Mouse (Mus musculus): ENCODE measurements around the gene Prrt4. TPM values are rescaled to one million over a fixed set of nuclear protein-coding genes. Genes with fewer than 3 reads are reported as not detected.

Prrt4 gene
- total and polyA plus RNA-seq, 3 experiments, result 2.2 TPM

DNA sequence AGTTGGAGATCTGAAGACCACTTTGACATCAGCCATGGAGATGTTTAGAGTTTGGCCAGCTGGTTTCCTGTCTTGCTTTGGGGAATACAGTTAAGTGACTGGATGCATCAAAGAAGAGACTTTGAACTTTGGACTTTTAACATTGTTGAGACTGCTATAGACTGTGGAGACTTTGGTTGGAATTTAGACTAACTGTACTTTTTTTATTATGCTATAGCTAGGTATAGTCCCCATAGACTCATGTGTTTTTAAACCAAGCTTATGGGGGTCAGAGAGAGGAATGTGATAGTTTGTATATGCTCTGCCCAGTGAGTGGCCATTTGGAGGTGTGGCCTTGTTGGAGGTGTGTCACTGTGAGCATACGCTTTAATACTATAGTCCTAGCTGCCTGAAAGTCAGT is 29.4 kb downstream of the Prrt4 start:
- peaks cover 8% of the 10 kb centered on the region for H3K4me1 ChIP-seq (ENCODE audit: control insufficient read depth, insufficient read depth, low read length)
- H3K27ac ChIP-seq, result no peak overlapping the region
- H3K36me3 ChIP-seq (ENCODE audit: control insufficient read depth, insufficient read depth, low read length), result peaks cover 3% of the 10 kb centered on the region
- DNase-seq, result no peak
- H3K27me3 ChIP-seq (ENCODE audit: control insufficient read depth, insufficient read depth, low read length), result no peaks in the 10 kb centered on the region
- no peak overlapping the region for H3K4me3 ChIP-seq
- no peak overlapping the region for H3K9ac ChIP-seq (ENCODE audit: low read depth, low read length)
- intact Hi-C loops (cut with DNase I), result no loop called here
- H3K79me2 ChIP-seq (replicated peaks; ENCODE audit: control insufficient read depth, insufficient read depth, low read length), result no peaks in the 10 kb centered on the region
- TF ChIP-seq POLR2A (IDR thresholded peaks at IDR 0.05; ENCODE audit: insufficient read depth, low read depth, low read length), result no peak
- no peak for TF ChIP-seq EP300 (IDR thresholded peaks at IDR 0.05; ENCODE audit: insufficient read depth, low read depth, low read length)
- no peak for TF ChIP-seq CTCF (IDR thresholded peaks at IDR 0.05)
- WGBS, result 96% methylated on average over 1 of the region's 1 CpGs

DNA sequence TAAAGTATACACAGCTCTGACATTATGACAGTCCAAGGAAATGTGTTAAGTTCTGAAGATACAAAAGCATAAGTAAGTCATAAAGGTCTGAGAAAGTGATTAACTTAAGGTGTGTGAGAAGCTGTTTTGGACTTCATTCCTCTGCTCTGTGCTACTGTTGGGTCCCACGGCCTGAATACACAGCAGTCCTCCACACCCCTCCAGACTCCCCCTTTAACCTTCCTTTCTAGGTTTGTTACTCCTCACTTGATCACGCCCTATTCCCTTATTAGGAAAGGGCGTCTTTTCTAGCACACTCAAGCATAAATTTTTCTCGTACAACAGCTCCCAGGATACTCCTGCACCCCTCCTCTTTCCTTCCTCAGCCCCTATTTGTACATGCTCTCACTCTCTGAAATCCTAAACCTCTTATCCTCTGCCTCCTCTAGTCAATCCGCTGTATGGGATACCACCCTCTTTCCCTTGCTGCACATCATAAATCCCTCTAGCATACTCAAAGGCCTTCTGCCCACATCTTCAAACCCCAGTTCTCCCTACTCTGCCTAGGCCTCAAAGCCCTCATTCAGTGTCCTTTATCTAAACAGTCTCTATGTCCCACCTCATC is 31.9 kb downstream of the Prrt4 start:
- intact Hi-C loops (cut with DNase I), result no loop called here
- no peak overlapping the region for H3K4me3 ChIP-seq
- H3K79me2 ChIP-seq (replicated peaks; ENCODE audit: control insufficient read depth, insufficient read depth, low read length), result no peaks in the 10 kb centered on the region
- no peak overlapping the region for H3K27ac ChIP-seq
- H3K4me1 ChIP-seq (ENCODE audit: control insufficient read depth, insufficient read depth, low read length), result peaks cover 8% of the 10 kb centered on the region
- no peak for TF ChIP-seq CTCF (IDR thresholded peaks at IDR 0.05)
- no peak for TF ChIP-seq EP300 (IDR thresholded peaks at IDR 0.05; ENCODE audit: insufficient read depth, low read depth, low read length)
- no peaks in the 10 kb centered on the region for H3K27me3 ChIP-seq (ENCODE audit: control insufficient read depth, insufficient read depth, low read length)
- no peak overlapping the region for H3K9ac ChIP-seq (ENCODE audit: low read depth, low read length)
- 66% methylated on average over 5 of the region's 5 CpGs for whole genome bisulfite sequencing
- H3K36me3 ChIP-seq (ENCODE audit: control insufficient read depth, insufficient read depth, low read length), result peaks cover 3% of the 10 kb centered on the region
- DNase-seq, result no peak

DNA sequence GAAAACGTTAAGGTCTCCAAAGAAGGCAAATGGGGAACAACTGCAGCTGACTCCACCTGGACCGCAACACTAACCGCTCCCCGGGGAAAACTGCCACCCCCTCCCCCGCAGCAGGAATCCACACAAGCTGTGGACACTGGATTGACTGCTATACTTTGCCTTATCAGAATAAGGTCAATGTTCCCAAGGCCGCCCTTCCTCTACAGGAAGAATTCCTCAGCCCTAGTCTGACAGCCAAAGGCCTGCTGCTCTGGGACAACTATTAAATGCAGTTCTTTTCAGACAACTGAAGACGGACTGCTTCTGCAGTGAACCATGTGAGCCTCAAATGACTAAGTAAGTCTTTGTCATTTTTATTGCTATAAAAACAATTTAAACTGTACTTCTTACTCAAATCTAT is 32.7 kb downstream of the Prrt4 start:
- 0 out of 2 replicates have a peak, but pooled peaks have one; percentile 10 for TF ChIP-seq EP300 (IDR thresholded peaks at IDR 0.05; ENCODE audit: insufficient read depth, low read depth, low read length)
- no peak for TF ChIP-seq CTCF (IDR thresholded peaks at IDR 0.05)
- no peaks in the 10 kb centered on the region for H3K27me3 ChIP-seq (ENCODE audit: control insufficient read depth, insufficient read depth, low read length)
- no peak overlapping the region for H3K4me3 ChIP-seq
- no peak overlapping the region; the same call in 1 of the 2 replicates for H3K27ac ChIP-seq
- peaks cover 3% of the 10 kb centered on the region for H3K36me3 ChIP-seq (ENCODE audit: control insufficient read depth, insufficient read depth, low read length)
- intact Hi-C loops (cut with DNase I), result no loop called here
- 18% methylated on average over 7 of the region's 7 CpGs for WGBS
- H3K4me1 ChIP-seq (ENCODE audit: control insufficient read depth, insufficient read depth, low read length), result peaks cover 8% of the 10 kb centered on the region
- peak; percentile 47 to 48 for DNase-seq
- H3K9ac ChIP-seq (ENCODE audit: low read depth, low read length), result no peak overlapping the region
- H3K79me2 ChIP-seq (replicated peaks; ENCODE audit: control insufficient read depth, insufficient read depth, low read length), result no peaks in the 10 kb centered on the region

DNA sequence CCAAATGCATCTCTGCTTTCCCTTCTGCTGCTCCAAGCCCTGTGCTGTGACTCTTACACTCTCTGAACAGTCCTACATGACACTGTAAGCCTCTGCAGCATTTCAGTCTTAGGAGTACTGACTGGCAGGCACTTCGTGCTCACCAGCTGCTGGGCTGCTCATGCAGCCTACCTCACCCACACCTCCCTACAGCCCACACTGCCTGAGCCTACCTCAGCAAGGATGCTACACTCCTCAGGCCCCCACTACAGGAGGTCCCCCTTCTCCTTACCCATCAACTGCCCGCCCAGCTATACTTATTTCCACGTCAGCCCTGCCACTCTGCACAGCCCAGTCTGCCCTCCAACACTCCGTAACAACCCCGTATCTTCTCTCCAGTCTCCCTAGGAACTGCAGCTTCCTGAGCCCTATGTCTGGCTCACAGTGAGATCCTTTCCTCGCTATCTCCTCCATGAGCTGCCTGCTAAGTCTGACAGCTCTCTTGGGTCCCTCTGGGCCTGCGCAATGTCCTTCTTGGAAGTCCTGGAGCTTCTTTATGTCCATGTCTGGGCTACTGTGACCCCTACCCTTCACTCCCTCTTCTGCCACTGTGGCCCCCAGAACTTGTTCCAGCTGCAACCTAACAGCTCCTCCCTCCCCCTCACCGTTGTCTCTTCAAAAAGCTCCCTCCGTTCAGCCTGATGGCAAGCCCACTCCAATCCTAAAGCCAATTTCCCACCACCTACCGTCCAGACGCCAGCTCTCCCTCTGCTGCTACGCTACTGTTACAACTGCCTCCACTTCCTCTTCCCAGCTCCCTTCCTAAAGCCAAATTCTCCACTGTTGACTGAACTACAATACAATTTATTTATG is 33.7 kb downstream of the Prrt4 start:
- peaks cover 8% of the 10 kb centered on the region for H3K4me1 ChIP-seq (ENCODE audit: control insufficient read depth, insufficient read depth, low read length)
- H3K79me2 ChIP-seq (replicated peaks; ENCODE audit: control insufficient read depth, insufficient read depth, low read length), result no peaks in the 10 kb centered on the region
- peak in 1 of 2 experiments; percentile 15 for DNase-seq
- TF ChIP-seq POLR2A (IDR thresholded peaks at IDR 0.05; ENCODE audit: insufficient read depth, low read depth, low read length) (no peak), EP300 (IDR thresholded peaks at IDR 0.05; ENCODE audit: insufficient read depth, low read depth, low read length) (no peak), CTCF (IDR thresholded peaks at IDR 0.05) (no peak)
- H3K4me3 ChIP-seq, result no peak overlapping the region
- H3K36me3 ChIP-seq (ENCODE audit: control insufficient read depth, insufficient read depth, low read length), result peaks cover 3% of the 10 kb centered on the region
- no peak overlapping the region for H3K9ac ChIP-seq (ENCODE audit: low read depth, low read length)
- no peaks in the 10 kb centered on the region for H3K27me3 ChIP-seq (ENCODE audit: control insufficient read depth, insufficient read depth, low read length)
- intact Hi-C loops (cut with DNase I), result loop anchor here (2.0 kb wide), 1 partner anchor 197 kb away; no protein-coding TSS in a partner anchor
- WGBS, result 48% methylated on average over 12 of the region's 12 CpGs
- peak overlapping the region; percentile 23 for H3K27ac ChIP-seq

DNA sequence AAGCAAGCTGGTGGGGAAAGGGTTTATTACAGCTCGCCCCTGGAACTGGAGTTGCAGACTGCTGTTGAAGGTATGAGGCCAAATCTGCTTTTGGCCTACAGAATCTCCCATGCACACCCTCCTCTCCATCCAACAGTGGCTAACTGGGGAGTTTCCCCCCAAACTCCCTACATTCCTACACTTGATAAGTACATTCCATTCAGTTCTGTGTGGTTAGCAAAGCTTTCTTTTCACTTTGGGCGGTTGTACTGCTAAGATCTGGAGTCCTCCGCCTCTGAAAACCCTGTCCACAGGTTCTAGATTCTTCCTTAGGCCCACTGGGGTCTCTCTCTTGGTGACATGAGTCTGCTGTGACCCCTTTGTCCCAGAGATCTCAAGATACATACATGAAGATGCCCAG is 34.4 kb downstream of the Prrt4 start:
- intact Hi-C loops (cut with DNase I), result loop anchor here (2.0 to 5.0 kb wide), 2 partner anchors 123 to 196 kb away; no protein-coding TSS in a partner anchor
- TF ChIP-seq CTCF (IDR thresholded peaks at IDR 0.05), result no peak
- Histone ChIP-seq H3K4me3 (no peak overlapping the region), H3K9ac (ENCODE audit: low read depth, low read length) (no peak overlapping the region), H3K79me2 (replicated peaks; ENCODE audit: control insufficient read depth, insufficient read depth, low read length) (no peaks in the 10 kb centered on the region), H3K27me3 (ENCODE audit: control insufficient read depth, insufficient read depth, low read length) (no peaks in the 10 kb centered on the region), H3K36me3 (ENCODE audit: control insufficient read depth, insufficient read depth, low read length) (peaks cover 3% of the 10 kb centered on the region), H3K27ac (peak overlapping the region; percentile 23), H3K4me1 (ENCODE audit: control insufficient read depth, insufficient read depth, low read length) (peaks cover 8% of the 10 kb centered on the region)
- no peak for DNase-seq
- 80% methylated on average over 3 of the region's 3 CpGs for WGBS

DNA sequence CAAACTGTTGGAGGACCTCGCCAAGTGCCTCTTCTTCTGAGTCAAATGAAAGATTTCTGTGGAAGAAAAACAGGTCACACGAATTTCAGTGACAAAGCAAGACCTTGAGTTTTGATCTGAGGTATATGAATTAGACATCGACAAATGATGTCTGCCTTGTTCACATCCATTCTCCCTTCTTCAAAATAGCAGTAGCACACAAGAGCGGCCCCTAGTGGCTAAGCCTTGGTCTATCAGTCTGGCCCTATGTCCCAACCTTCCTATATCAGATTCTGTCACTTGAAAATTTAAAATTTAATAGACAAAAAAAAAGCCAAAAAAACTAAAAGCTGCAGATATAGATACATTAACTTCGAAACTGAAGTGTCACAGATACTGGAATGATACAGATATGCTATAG is 35.8 kb downstream of the Prrt4 start:
- Histone ChIP-seq H3K9ac (ENCODE audit: low read depth, low read length) (no peak overlapping the region), H3K36me3 (ENCODE audit: control insufficient read depth, insufficient read depth, low read length) (peaks cover 3% of the 10 kb centered on the region), H3K4me1 (ENCODE audit: control insufficient read depth, insufficient read depth, low read length) (peaks cover 8% of the 10 kb centered on the region), H3K27ac (no peak overlapping the region), H3K79me2 (replicated peaks; ENCODE audit: control insufficient read depth, insufficient read depth, low read length) (no peaks in the 10 kb centered on the region), H3K27me3 (ENCODE audit: control insufficient read depth, insufficient read depth, low read length) (no peaks in the 10 kb centered on the region), H3K4me3 (no peak overlapping the region)
- intact Hi-C loops (cut with DNase I), result loop anchor here (1.0 to 5.0 kb wide), 3 partner anchors 51 to 195 kb away; no protein-coding TSS in a partner anchor
- WGBS, result 39% methylated on average over 5 of the region's 5 CpGs
- peak; percentile 29 to 69 for DNase-seq
- TF ChIP-seq POLR2A (IDR thresholded peaks at IDR 0.05; ENCODE audit: insufficient read depth, low read depth, low read length) (no peak), CTCF (IDR thresholded peaks at IDR 0.05) (peak; percentile 97), EP300 (IDR thresholded peaks at IDR 0.05; ENCODE audit: insufficient read depth, low read depth, low read length) (0 out of 2 replicates have a peak, but pooled peaks have one; percentile 40)

Measured in heart, adult 2 months (tissue).